Mouse (Mus musculus) liver, embryonic 15.5 days (tissue): ENCODE measurements around the gene Best1. TPM values are rescaled to one million over a fixed set of nuclear protein-coding genes. Genes with fewer than 3 reads are reported as not detected.

Experiments used
- ATAC-seq: fragments of 200-750 bp; cut with Nextera tagmentation; 2 replicates; pipeline ENCODE4 v1.8.0; 2017; ENCODE audit warnings: moderate number of reproducible peaks, mild to moderate bottlenecking, moderate library complexity; ENCODE audit not compliant: insufficient read depth
- H3K27ac ChIP-seq: fragments of 300-500 bp; sonication (generic); replicated peaks from 2 replicates; pipeline ENCODE4 v1.5.1; 2015; ENCODE audit warnings: mild to moderate bottlenecking, inconsistent platforms
- H3K27me3 ChIP-seq: fragments of 300-500 bp; sonication (generic); 2 replicates; pipeline ENCODE4 v1.6.1; 2015; ENCODE audit warnings: mild to moderate bottlenecking, inconsistent platforms
- H3K36me3 ChIP-seq: fragments of 300-500 bp; sonication (generic); replicated peaks from 2 replicates; pipeline ENCODE4 v1.6.1; 2015; ENCODE audit warnings: moderate library complexity, mild to moderate bottlenecking, inconsistent platforms
- H3K4me1 ChIP-seq: fragments of 300-500 bp; sonication (generic); replicated peaks from 2 replicates; pipeline ENCODE4 v1.6.1; 2015; ENCODE audit warnings: inconsistent platforms
- H3K4me2 ChIP-seq: fragments of 300-500 bp; sonication (generic); 2 replicates; pipeline ENCODE4 v1.6.1; 2015; ENCODE audit warnings: moderate library complexity, mild to moderate bottlenecking, inconsistent platforms
- H3K4me3 ChIP-seq: fragments of 300-500 bp; sonication (generic); replicated peaks from 2 replicates; pipeline ENCODE4 v1.5.1; 2015; ENCODE audit warnings: mild to moderate bottlenecking, inconsistent platforms
- H3K9ac ChIP-seq: fragments of 300-500 bp; sonication (generic); 2 replicates; pipeline ENCODE4 v1.6.1; 2015; ENCODE audit warnings: moderate library complexity, mild to moderate bottlenecking, inconsistent platforms
- H3K9me3 ChIP-seq: fragments of 300-500 bp; sonication (generic); replicated peaks from 2 replicates; pipeline ENCODE4 v1.6.1; 2016; ENCODE audit warnings: inconsistent platforms
- WGBS: fragments of 180-500 bp; shearing (Covaris S2); methylation state at CpG from one replicate; pipeline ENCODE4 v1.1.7; 2015; ENCODE audit warnings: mixed read lengths; ENCODE audit not compliant: insufficient replicate concordance; 5-methylcytosine and 5-hydroxymethylcytosine counted together
- polyA plus RNA-seq: library from polyadenylated mRNA; unstranded; fragments of >200 nt; fragmentation: Nextera tagmentation; extraction: Ambion mirVana; gene quantifications from 2 replicates; pipeline ENCODE4 v1.2.1, GENCODE M21; 2015

Gene Best1
- polyA plus RNA-seq, 1 experiment from 2014 or later = 0.12 TPM

GRCm38 (mm10) chr19:10039615-10040014 lies 38.2 kb upstream of the Best1 start:
- H3K36me3 ChIP-seq = peaks cover 53% of the 10 kb centered on the region
- WGBS = 77% methylated on average over 2 of the region's 2 CpGs
- no peaks in the 10 kb centered on the region for H3K9me3 ChIP-seq
- H3K4me2 ChIP-seq = no peak overlapping the region
- no peak overlapping the region for H3K27ac ChIP-seq
- H3K4me1 ChIP-seq = peaks cover 72% of the 10 kb centered on the region
- ATAC-seq = no peak
- H3K27me3 ChIP-seq = peaks cover 31% of the 10 kb centered on the region
- H3K9ac ChIP-seq = no peak overlapping the region
- H3K4me3 ChIP-seq = no peak overlapping the region

GRCm38 (mm10) chr19:10038910-10039309 lies 37.5 kb upstream of the Best1 start:
- Histone ChIP-seq H3K27me3 (peaks cover 31% of the 10 kb centered on the region), H3K27ac (no peak overlapping the region), H3K4me3 (no peak overlapping the region), H3K9me3 (no peaks in the 10 kb centered on the region), H3K36me3 (peaks cover 60% of the 10 kb centered on the region), H3K9ac (no peak overlapping the region), H3K4me1 (peaks cover 71% of the 10 kb centered on the region), H3K4me2 (no peak overlapping the region)
- ATAC-seq = no peak
- 69% methylated on average over 3 of the region's 3 CpGs for WGBS

- no peak overlapping the region for H3K4me2 ChIP-seq
- H3K27me3 ChIP-seq = peaks cover 31% of the 10 kb centered on the region
- no peak for ATAC-seq
- no peak overlapping the region for H3K27ac ChIP-seq
- no peaks in the 10 kb centered on the region for H3K9me3 ChIP-seq
- peaks cover 68% of the 10 kb centered on the region for H3K4me1 ChIP-seq
- no peak overlapping the region for H3K9ac ChIP-seq
- H3K4me3 ChIP-seq = no peak overlapping the region
- 90% methylated on average over 3 of the region's 3 CpGs for WGBS
- peaks cover 66% of the 10 kb centered on the region for H3K36me3 ChIP-seq
These were observed 36.9 kb upstream of the Best1 start for GRCm38 (mm10) chr19:10038364-10038763.

GRCm38 (mm10) chr19:10037534-10037933 lies 36.1 kb upstream of the Best1 start:
- H3K9ac ChIP-seq = no peak overlapping the region
- H3K27ac ChIP-seq = no peak overlapping the region
- peaks cover 59% of the 10 kb centered on the region for H3K4me1 ChIP-seq
- H3K36me3 ChIP-seq = peaks cover 74% of the 10 kb centered on the region
- H3K27me3 ChIP-seq = peaks cover 31% of the 10 kb centered on the region
- no peak overlapping the region for H3K4me3 ChIP-seq
- no peak for ATAC-seq
- H3K9me3 ChIP-seq = no peaks in the 10 kb centered on the region
- WGBS = 61% methylated on average over 2 of the region's 2 CpGs
- no peak overlapping the region for H3K4me2 ChIP-seq

GRCm38 (mm10) chr19:10034785-10035447 lies 33.5 kb upstream of the Best1 start:
- H3K9ac ChIP-seq = no peak overlapping the region
- no peak overlapping the region for H3K4me2 ChIP-seq
- peak; percentile 40; the same call in 1 of the 2 replicates for ATAC-seq
- 63% methylated on average over 8 of the region's 8 CpGs for WGBS
- no peaks in the 10 kb centered on the region for H3K9me3 ChIP-seq
- no peak overlapping the region for H3K27ac ChIP-seq
- H3K27me3 ChIP-seq = 0 out of 2 replicates have a peak, but pooled peaks cover 9% of the 10 kb centered on the region
- peaks cover 98% of the 10 kb centered on the region for H3K36me3 ChIP-seq
- H3K4me3 ChIP-seq = no peak overlapping the region
- peaks cover 39% of the 10 kb centered on the region for H3K4me1 ChIP-seq

GRCm38 (mm10) chr19:10034356-10034755 lies 32.9 kb upstream of the Best1 start:
- H3K27ac ChIP-seq = no peak overlapping the region
- ATAC-seq = no peak
- no peaks in the 10 kb centered on the region for H3K9me3 ChIP-seq
- H3K36me3 ChIP-seq = peaks cover 98% of the 10 kb centered on the region
- H3K4me3 ChIP-seq = no peak overlapping the region
- no peak overlapping the region for H3K4me2 ChIP-seq
- H3K9ac ChIP-seq = no peak overlapping the region
- 0 out of 2 replicates have a peak, but pooled peaks cover 3% of the 10 kb centered on the region for H3K27me3 ChIP-seq
- 83% methylated on average over 5 of the region's 5 CpGs for WGBS
- H3K4me1 ChIP-seq = peaks cover 34% of the 10 kb centered on the region

- no peak overlapping the region; the same call in 1 of the 2 replicates for H3K27ac ChIP-seq
These were observed 32.0 kb upstream of the Best1 start for GRCm38 (mm10) chr19:10033211-10033973.

GRCm38 (mm10) chr19:10029746-10030145 lies 28.3 kb upstream of the Best1 start:
- Histone ChIP-seq H3K9ac (no peak overlapping the region), H3K4me2 (no peak overlapping the region), H3K36me3 (peaks cover 100% of the 10 kb centered on the region), H3K27me3 (no peaks in the 10 kb centered on the region), H3K9me3 (no peaks in the 10 kb centered on the region), H3K27ac (no peak overlapping the region), H3K4me3 (no peak overlapping the region), H3K4me1 (peaks cover 27% of the 10 kb centered on the region)
- 98% methylated on average over 2 of the region's 2 CpGs for WGBS
- ATAC-seq = no peak

More at GRCm38 (mm10) chr19:10033211-10033973, 32.0 kb upstream of the Best1 start:
- no peak overlapping the region for H3K9ac ChIP-seq
- peak; percentile 50 for ATAC-seq
- no peaks in the 10 kb centered on the region for H3K9me3 ChIP-seq
- H3K4me2 ChIP-seq = no peak overlapping the region
- H3K27me3 ChIP-seq = no peaks in the 10 kb centered on the region
- no peak overlapping the region for H3K4me3 ChIP-seq
- 43% methylated on average over 8 of the region's 8 CpGs for WGBS
- peaks cover 100% of the 10 kb centered on the region for H3K36me3 ChIP-seq
- peaks cover 30% of the 10 kb centered on the region for H3K4me1 ChIP-seq

GRCm38 (mm10) chr19:10025169-10025875 lies 23.9 kb upstream of the Best1 start:
- Histone ChIP-seq H3K4me3 (0 out of 2 replicates have a peak overlapping the region, but pooled peaks have one; percentile 6), H3K4me2 (0 out of 2 replicates have a peak overlapping the region, but pooled peaks have one; percentile 3), H3K36me3 (peaks cover 99% of the 10 kb centered on the region), H3K27me3 (no peaks in the 10 kb centered on the region), H3K9ac (no peak overlapping the region), H3K27ac (peak overlapping the region; percentile 45), H3K4me1 (peaks cover 61% of the 10 kb centered on the region), H3K9me3 (no peaks in the 10 kb centered on the region)
- WGBS = 21% methylated on average over 8 of the region's 8 CpGs
- peak; percentile 45; the same call in 1 of the 2 replicates for ATAC-seq

- Histone ChIP-seq H3K4me2 (peak overlapping the region; percentile 27; the same call in 1 of the 2 replicates), H3K36me3 (peaks cover 98% of the 10 kb centered on the region), H3K27ac (peak overlapping the region; percentile 56), H3K27me3 (no peaks in the 10 kb centered on the region), H3K4me1 (peaks cover 80% of the 10 kb centered on the region), H3K9ac (0 out of 2 replicates have a peak overlapping the region, but pooled peaks have one; percentile 13), H3K9me3 (no peaks in the 10 kb centered on the region), H3K4me3 (peak overlapping the region; percentile 4; the same call in 1 of the 2 replicates)
- WGBS = 40% methylated on average over 9 of the region's 9 CpGs
- no peak for ATAC-seq
These were observed 21.9 kb upstream of the Best1 start for GRCm38 (mm10) chr19:10023304-10023758.
